In genomic region chr15:63500453-63500852, GRCm38 (mm10) we compare ENCODE assay signal across 18 mouse cellular contexts.
DNase-seq lines count a peak whose midpoint lies in the region; ATAC-seq and TF ChIP-seq lines count a peak whose summit lies in the region.
"Had no signal": no experiment of that assay in that cellular context is flagged by ENCODE, and none has a peak within 500 bp of the region (broad histone marks: within the 10 kb centered on the region; RNA-seq: fewer than 3 reads in every experiment).

No protein-coding gene starts in this region.

- H3K79me2 ChIP-seq in liver, adult 2 months (ENCODE audit: control insufficient read depth, insufficient read depth, low read length), result no peaks in the 10 kb centered on the region

- no peak overlapping the region for H3K4me2 ChIP-seq in intestine, embryonic 15.5 days (replicated peaks)
- H3K4me2 ChIP-seq: hindbrain, embryonic 13.5 days; lung, embryonic 15.5 days; neural tube, embryonic 15.5 days had no signal

- H3K36me3 ChIP-seq in liver, adult 2 months (ENCODE audit: control insufficient read depth, insufficient read depth, low read length), result no peaks in the 10 kb centered on the region
- H3K36me3 ChIP-seq in intestine, embryonic 15.5 days, result no peaks in the 10 kb centered on the region
- H3K36me3 ChIP-seq: forebrain, embryonic 10.5 days; G1E; heart, embryonic 10.5 days; hindbrain, embryonic 13.5 days; lung, embryonic 15.5 days; neural tube, embryonic 15.5 days had no signal

- no peak for TF ChIP-seq CTCF in liver, adult 2 months (IDR thresholded peaks at IDR 0.05; ENCODE audit: low read depth, low read length)

- no peak overlapping the region for H3K9ac ChIP-seq in liver, adult 2 months (ENCODE audit: low read depth, low read length)
- H3K9ac ChIP-seq in intestine, embryonic 15.5 days, result no peak overlapping the region
- H3K9ac ChIP-seq: hindbrain, embryonic 13.5 days; lung, embryonic 15.5 days; neural tube, embryonic 15.5 days had no signal

- DNase-seq in heart, adult 18-20 months, result peak; percentile 2 to 15
- DNase-seq in heart, postnatal 36 days, result no peak
- peak; percentile 53 for DNase-seq in liver, adult 2 months (ENCODE audit: extremely low read depth, low read depth, low spot score)
- DNase-seq in liver, result no peak
- DNase-seq in cerebellum, postnatal 4 days (ENCODE audit: low spot score in 2 of 2), result no peak
- DNase-seq: cerebellum, adult 18-20 months; kidney, postnatal 25 days; right cerebral cortex, adult 18-20 months; thymus, postnatal 14 days had no signal

- peaks cover 2% of the 10 kb centered on the region; the same call in 1 of the 2 replicates for H3K4me1 ChIP-seq in liver, adult 2 months (ENCODE audit: control insufficient read depth, insufficient read depth, low read length)
- no peaks in the 10 kb centered on the region for H3K4me1 ChIP-seq in intestine, embryonic 15.5 days (replicated peaks)
- H3K4me1 ChIP-seq: forebrain, embryonic 10.5 days; heart, embryonic 10.5 days; hindbrain, embryonic 13.5 days; lung, embryonic 15.5 days; neural tube, embryonic 15.5 days had no signal

- intact Hi-C loops in heart, postnatal 36 days (cut with DNase I), result no loop called here

- 63% methylated on average over 1 of the region's 1 CpGs for WGBS in liver, adult 2 months
- WGBS in intestine, embryonic 15.5 days, result 72% methylated on average over 1 of the region's 1 CpGs

- no peak overlapping the region for H3K4me3 ChIP-seq in liver, adult 2 months (ENCODE audit: insufficient read depth, low read depth, low read length)
- no peak overlapping the region for H3K4me3 ChIP-seq in intestine, embryonic 15.5 days (replicated peaks)
- H3K4me3 ChIP-seq: forebrain, embryonic 10.5 days; heart, embryonic 10.5 days; hindbrain, embryonic 13.5 days; lung, embryonic 15.5 days; neural tube, embryonic 15.5 days had no signal

- peak overlapping the region; percentile 16; the same call in 1 of the 2 replicates for H3K27ac ChIP-seq in liver, adult 2 months (replicated peaks; ENCODE audit: insufficient read depth, low read depth, low read length)
- H3K27ac ChIP-seq in intestine, embryonic 15.5 days, result no peak overlapping the region
- H3K27ac ChIP-seq: forebrain, embryonic 10.5 days; heart, embryonic 10.5 days; hindbrain, embryonic 13.5 days; lung, embryonic 15.5 days; neural tube, embryonic 15.5 days had no signal

- peak; percentile 24 for ATAC-seq in granulocyte monocyte progenitor cell, adult 5-6 weeks (replicated peaks; ENCODE audit: poor library complexity, severe bottlenecking)
- ATAC-seq in megakaryocyte progenitor cell, adult 5-6 weeks (replicated peaks; ENCODE audit: poor library complexity), result peak; percentile 33
- ATAC-seq in intestine, embryonic 15.5 days, result no peak

- no peak for TF ChIP-seq POLR2A in liver, adult 2 months (IDR thresholded peaks at IDR 0.05; ENCODE audit: extremely low read depth, insufficient read depth, low read length)

- H3K9me3 ChIP-seq in intestine, embryonic 15.5 days, result no peaks in the 10 kb centered on the region
- H3K9me3 ChIP-seq: forebrain, embryonic 10.5 days; G1E; heart, embryonic 10.5 days; hindbrain, embryonic 13.5 days; lung, embryonic 15.5 days; neural tube, embryonic 15.5 days had no signal

- no peaks in the 10 kb centered on the region for H3K27me3 ChIP-seq in liver, adult 2 months (ENCODE audit: control insufficient read depth, insufficient read depth, low read length)
- no peaks in the 10 kb centered on the region for H3K27me3 ChIP-seq in intestine, embryonic 15.5 days (replicated peaks)
- H3K27me3 ChIP-seq: hindbrain, embryonic 13.5 days; lung, embryonic 15.5 days; neural tube, embryonic 15.5 days had no signal

Comparison
In these comparisons a context has a peak if more than half of its experiments do, and no peak if none do; other contexts are left out.
1. DNase-seq: peak in heart, adult 18-20 months (2 of 2) and liver, adult 2 months (single experiment); none in heart, postnatal 36 days (0 of 2), liver (single experiment) and cerebellum, postnatal 4 days (0 of 2).